Mouse (Mus musculus): ENCODE measurements at regions not wholly inside any gene's neighbourhood (a gene's known extent, or its start where the extent isn't known, plus 50 kb on each side); places are given as distances from the start of the nearest gene placed in this dataset.

- H3K4me2 ChIP-seq: no peak overlapping the region
- no peak overlapping the region for H3K4me3 ChIP-seq
- 89% methylated on average over 3 of the region's 3 CpGs for WGBS
- peaks cover 14% of the 10 kb centered on the region for H3K4me1 ChIP-seq
- peak overlapping the region; percentile 95 for H3K27ac ChIP-seq
- no peaks in the 10 kb centered on the region for H3K36me3 ChIP-seq (replicated peaks)
- H3K9me3 ChIP-seq: no peaks in the 10 kb centered on the region
- no peak for ATAC-seq (replicated peaks)
- H3K27me3 ChIP-seq (replicated peaks): no peaks in the 10 kb centered on the region
- no peak overlapping the region for H3K9ac ChIP-seq
Measured at GRCm38 (mm10) chr6:51378436-51378835, 54.0 kb upstream of the Nfe2l3 start.

GRCm38 (mm10) chr6:51379074-51379473 lies 53.4 kb upstream of the Nfe2l3 start:
- WGBS: 9% methylated on average over 5 of the region's 5 CpGs
- peak overlapping the region; percentile 38 for H3K4me3 ChIP-seq
- H3K36me3 ChIP-seq (replicated peaks): no peaks in the 10 kb centered on the region
- H3K4me1 ChIP-seq: peaks cover 15% of the 10 kb centered on the region; the same call in 1 of the 2 replicates
- H3K27ac ChIP-seq: peak overlapping the region; percentile 95
- peak; percentile 52; the same call in 1 of the 2 replicates for ATAC-seq (replicated peaks)
- H3K9ac ChIP-seq: peak overlapping the region; percentile 59
- no peaks in the 10 kb centered on the region for H3K9me3 ChIP-seq
- H3K4me2 ChIP-seq: peak overlapping the region; percentile 49
- H3K27me3 ChIP-seq (replicated peaks): no peaks in the 10 kb centered on the region

GRCm38 (mm10) chr6:51379560-51380274 lies 52.8 kb upstream of the Nfe2l3 start:
- Histone ChIP-seq H3K27me3 (replicated peaks) (no peaks in the 10 kb centered on the region), H3K9me3 (no peaks in the 10 kb centered on the region), H3K4me3 (peak overlapping the region; percentile 38), H3K9ac (peak overlapping the region; percentile 59), H3K4me2 (peak overlapping the region; percentile 49), H3K4me1 (peaks cover 18% of the 10 kb centered on the region), H3K27ac (peak overlapping the region; percentile 95), H3K36me3 (replicated peaks) (no peaks in the 10 kb centered on the region)
- peak; percentile 83 for ATAC-seq (replicated peaks)
- 2% methylated on average over 36 of the region's 36 CpGs for WGBS

GRCm38 (mm10) chr6:51380275-51380575 lies 52.2 kb upstream of the Nfe2l3 start:
- WGBS: 70% methylated on average over 4 of the region's 4 CpGs

GRCm38 (mm10) chr6:51381465-51381864 lies 51.0 kb upstream of the Nfe2l3 start:
- no peak for ATAC-seq (replicated peaks)

More at GRCm38 (mm10) chr6:51380275-51380575, 52.2 kb upstream of the Nfe2l3 start:
- peaks cover 18% of the 10 kb centered on the region for H3K4me1 ChIP-seq
- H3K36me3 ChIP-seq (replicated peaks): no peaks in the 10 kb centered on the region
- H3K27ac ChIP-seq: peak overlapping the region; percentile 95
- H3K27me3 ChIP-seq (replicated peaks): no peaks in the 10 kb centered on the region
- 0 out of 2 replicates have a peak, but pooled peaks have one; percentile 12 for ATAC-seq (replicated peaks)
- H3K4me2 ChIP-seq: peak overlapping the region; percentile 49; the same call in 1 of the 2 replicates
- no peak overlapping the region for H3K9ac ChIP-seq
- no peaks in the 10 kb centered on the region for H3K9me3 ChIP-seq
- H3K4me3 ChIP-seq: no peak overlapping the region

More at GRCm38 (mm10) chr6:51381465-51381864, 51.0 kb upstream of the Nfe2l3 start:
- peaks cover 18% of the 10 kb centered on the region for H3K4me1 ChIP-seq
- no peaks in the 10 kb centered on the region for H3K36me3 ChIP-seq (replicated peaks)
- no peak overlapping the region for H3K9ac ChIP-seq
- no peak overlapping the region for H3K27ac ChIP-seq
- H3K27me3 ChIP-seq (replicated peaks): no peaks in the 10 kb centered on the region
- 32% methylated on average over 9 of the region's 9 CpGs for WGBS
- no peak overlapping the region for H3K4me3 ChIP-seq
- H3K9me3 ChIP-seq: no peaks in the 10 kb centered on the region
- H3K4me2 ChIP-seq: no peak overlapping the region

MicroRNA genes in the stretch of these regions (microRNA counts, 519-probe panel; counts per million panel counts)
- 3,860 counts per million, percentile 87 among the panel's probes with 10 or more counts for microRNA mmu-miR-148a

Small RNA genes lying in the stretch of these regions (microRNA-seq; reads per million reads assigned to microRNA genes)
- gene Mir148a: 159 reads per million, percentile 59 among the genes with 10 or more reads in this experiment

Data from midbrain, embryonic 15.5 days (tissue).